Mouse (Mus musculus) right cerebral cortex, postnatal 4 days (tissue): Measurements from ENCODE around the gene Gm17334.
"Not testable (repeated sequence)": the region's sequence is repeated elsewhere in the genome, so short reads cannot be mapped to it uniquely, and the experiment has no call there.

ENCODE experiments used
- DNase-seq: peaks from one replicate; pipeline ENCODE4 v3.0.0-alpha.2; 2022

Gm17334 gene

GRCm38 (mm10) chr11:53770125-53770791 lies 2.7 kb downstream of the Gm17334 start:
- peak; percentile 64 for DNase-seq

DNA sequence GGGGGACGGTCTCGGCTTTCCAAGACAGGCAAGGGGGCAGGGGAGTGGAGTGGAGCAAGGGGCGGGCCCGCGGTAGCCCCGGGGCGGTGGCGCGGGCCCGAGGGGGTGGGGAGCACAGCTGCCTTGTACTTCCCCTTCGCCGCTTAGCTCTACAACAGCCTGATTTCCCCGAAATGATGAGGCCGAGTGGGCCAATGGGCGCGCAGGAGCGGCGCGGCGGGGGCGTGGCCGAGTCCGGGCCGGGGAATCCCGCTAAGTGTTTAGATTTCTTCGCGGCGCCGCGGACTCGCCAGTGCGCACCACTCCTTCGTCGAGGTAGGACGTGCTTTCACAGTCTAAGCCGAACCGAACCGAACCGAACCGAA lies 3.2 kb downstream of the Gm17334 start, which contains the start of gene Irf1:
TSS of gene Irf1 (plus strand) at position 255 of the 365 bp plus-strand sequence.
- DNase-seq: peak; percentile 83

- no peak for DNase-seq
Observed at GRCm38 (mm10) chr11:53769185-53769576, 3.8 kb downstream of the Gm17334 start.

GRCm38 (mm10) chr11:53768422-53769184 lies 4.4 kb downstream of the Gm17334 start:
- no peak for DNase-seq

DNA sequence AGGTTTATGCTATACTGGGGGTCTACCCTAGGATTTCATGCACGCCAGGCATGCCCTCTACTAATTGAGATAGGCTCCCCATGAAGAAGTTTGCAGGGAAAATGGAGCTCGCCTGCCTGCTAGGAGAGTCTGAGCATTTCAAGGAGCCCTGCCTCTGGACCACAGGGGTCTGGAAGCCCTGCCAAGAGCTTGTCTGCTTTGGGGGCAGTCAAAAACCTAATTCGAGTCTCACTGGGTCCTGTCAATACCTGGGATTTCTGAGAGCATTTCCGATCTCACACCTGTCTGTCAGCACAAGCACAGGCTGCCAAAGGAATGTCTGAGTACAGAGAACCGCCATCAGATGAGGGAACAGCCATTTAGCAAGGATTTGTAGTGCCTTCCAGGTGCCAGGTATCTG lies 8.4 kb downstream of the Gm17334 start:
- DNase-seq: no peak

DNA sequence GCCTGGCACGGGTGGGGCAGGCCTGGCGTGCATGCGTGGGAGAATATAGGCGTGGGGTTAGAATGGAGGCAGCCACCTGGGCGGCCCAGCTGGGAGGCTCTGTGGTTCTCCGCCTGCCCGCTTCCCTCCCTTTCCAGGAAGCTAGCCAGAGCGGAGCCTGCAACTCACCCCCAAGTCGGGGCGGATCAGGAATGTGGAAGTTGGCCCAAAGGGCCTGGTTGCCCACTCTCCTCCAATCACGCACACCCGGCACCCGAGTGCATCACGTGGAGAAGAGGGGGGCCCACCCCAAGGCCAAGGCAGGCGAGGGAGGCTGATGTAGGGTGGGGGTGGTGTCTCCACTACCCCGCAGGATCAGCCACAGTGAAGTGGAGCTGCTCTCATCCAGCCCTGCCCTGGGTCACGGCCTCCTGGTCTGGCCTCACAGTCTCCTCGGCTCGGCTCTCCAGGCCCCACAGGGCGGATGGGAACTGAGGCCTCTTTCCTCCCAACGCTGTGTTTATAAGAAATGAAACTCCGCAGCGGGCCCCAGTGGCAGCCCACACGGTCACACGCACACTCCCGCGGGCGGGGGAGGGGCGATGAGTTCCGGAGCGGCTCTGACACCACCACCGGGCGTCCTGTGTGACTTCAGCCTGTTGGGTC lies 9.4 kb downstream of the Gm17334 start:
- DNase-seq: peak; percentile 76

DNA sequence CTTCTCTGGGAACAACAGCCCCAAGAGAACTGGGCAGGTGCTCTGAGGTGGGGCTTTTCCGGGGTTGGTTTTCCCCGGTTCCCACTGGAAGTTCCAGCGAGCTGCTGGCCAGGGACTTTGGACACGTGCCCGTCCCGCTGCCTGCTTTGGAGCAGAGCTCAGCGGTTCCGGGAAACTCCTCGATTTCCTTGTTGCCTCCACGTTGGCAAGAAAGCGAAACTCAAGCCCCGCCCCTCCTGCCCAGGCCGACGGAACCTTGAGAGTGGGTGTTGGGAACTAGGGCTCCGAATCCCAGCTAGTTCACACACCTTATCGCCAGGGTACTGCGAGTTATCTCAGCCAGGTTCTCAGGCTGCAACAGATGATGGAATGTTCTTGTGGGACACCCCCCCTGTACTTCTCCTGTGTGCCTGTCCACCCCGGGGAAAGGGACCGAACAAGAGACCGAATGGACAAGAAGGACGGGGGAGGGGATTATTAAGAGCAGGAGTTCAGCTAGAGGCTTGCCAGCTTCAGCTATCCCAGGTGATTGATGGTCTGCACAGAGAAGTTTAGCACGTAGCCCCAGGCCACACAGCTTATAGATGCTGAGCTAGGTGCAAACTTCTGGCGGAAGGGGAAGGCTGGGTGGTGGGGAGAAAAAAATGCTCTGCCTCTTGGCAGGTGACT lies 10.0 kb downstream of the Gm17334 start:
- peak; percentile 50 for DNase-seq

GRCm38 (mm10) chr11:53762426-53762825 lies 10.6 kb downstream of the Gm17334 start:
- no peak for DNase-seq

DNA sequence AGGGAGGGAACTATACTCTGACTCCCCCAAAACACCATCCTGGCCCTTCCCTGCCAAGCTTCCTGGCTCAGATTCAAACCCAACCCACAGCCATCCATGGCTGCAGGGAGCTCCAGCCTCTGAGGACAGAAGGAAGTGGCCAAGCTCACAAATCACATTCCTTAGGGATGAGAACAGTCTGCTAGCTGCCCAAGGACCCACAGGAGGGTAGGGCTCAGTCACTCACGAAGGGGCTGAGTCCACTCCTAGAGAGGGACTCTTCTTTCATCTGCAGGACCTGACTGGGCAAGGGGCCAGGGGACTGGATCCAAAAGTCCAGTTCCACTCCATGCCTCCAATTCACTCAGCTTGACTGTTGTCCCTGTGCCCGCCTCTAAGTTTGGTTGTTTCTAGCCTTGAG lies 11.2 kb downstream of the Gm17334 start:
- DNase-seq: peak; percentile 55

DNA sequence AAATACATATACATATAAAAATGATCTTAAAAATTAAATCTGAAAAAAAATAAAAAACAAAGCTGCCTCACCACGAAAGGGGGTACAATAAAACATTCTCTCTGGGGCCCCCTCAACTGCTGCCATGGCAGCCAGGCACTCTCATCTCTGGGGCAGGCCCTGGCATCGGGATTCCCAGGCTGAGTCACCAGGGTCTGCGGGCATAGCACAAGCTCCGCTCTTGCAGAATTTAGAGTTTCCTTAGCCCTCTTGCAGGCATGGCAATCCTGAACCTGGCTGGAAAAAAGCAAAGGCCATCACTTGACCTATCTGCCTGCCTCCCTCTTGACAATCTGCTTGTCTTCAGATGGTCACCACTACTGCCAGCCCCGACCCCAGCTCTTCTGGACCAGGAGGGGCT lies 11.7 kb downstream of the Gm17334 start:
- no peak for DNase-seq

- no peak for DNase-seq
Observed at GRCm38 (mm10) chr11:53759545-53760406, 13.2 kb downstream of the Gm17334 start.

DNA sequence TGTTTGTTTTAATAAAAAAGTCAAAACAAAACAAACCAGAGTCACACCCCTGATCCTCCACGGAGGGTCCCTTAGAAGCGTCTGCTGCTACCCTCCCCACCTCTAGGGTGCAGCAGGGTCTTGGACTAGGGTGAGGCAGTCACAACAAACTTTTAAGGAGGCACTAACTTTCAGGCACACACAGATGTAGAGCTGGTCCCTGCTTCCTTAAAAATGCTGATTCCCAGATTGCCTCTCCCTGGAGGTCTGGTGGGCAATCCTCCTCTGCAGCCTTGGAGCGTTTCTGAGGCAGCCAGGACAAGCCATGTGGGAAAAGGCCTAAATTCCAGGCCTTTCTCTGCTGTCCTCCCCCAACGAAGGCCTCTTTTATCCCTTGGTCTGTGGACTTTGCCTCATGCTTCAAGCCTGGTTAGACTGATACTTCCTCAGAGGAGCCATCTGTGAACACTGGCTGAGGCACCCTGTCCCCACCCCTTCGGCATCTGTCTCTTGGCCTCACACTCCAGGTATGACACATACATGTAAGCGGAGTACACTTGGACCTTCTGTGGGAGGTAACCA lies 14.1 kb downstream of the Gm17334 start:
- DNase-seq: no peak

GRCm38 (mm10) chr11:53758033-53758432 lies 15.0 kb downstream of the Gm17334 start:
- not testable (repeated sequence) for DNase-seq

DNA sequence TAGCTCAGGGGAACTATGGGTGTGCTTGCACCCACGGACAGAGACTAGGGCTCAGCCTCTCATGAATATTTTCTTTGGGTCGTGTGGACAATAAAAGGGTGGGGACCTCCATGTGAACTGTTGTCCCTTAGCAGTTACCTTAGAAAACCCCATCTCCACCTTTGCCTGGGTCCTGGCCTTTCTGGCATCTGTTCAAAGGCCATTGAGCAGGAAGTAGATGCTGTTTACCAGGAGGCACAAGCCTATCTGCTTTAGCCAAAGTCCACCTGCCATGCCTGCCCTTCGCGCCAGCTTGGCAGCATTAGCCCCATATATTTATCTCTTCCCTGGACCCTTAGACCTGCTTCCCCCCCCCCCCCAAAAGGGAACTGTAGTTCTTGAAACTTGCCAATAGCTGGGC lies 15.4 kb downstream of the Gm17334 start:
- DNase-seq: no peak

DNA sequence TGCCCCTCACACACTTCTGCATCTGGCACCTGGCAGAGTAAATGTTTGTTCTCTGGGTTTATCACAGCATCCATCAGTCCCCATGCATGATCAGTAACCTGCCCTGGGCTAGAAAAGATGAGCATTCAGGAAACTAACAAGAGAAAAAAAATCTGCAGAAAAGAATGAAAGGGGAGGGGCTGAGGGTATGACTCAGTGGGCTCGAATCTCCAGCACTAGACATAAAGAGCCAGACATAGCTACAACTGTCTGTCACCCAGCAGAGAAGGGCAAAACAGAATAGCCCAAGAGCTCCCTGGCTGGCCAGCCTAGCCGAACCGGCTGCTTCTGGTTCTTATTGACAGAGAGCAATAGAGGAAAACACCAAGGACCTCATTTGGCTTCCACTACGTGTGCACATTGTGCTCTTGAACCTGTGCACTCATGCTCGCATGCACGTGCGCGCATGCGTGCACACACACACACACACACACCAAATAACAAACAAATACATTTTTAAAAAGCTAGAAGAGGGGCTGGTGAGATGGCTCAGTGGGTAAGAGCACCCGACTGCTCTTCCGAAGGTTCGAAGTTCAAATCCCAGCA lies 17.9 kb downstream of the Gm17334 start:
- no peak for DNase-seq

DNA sequence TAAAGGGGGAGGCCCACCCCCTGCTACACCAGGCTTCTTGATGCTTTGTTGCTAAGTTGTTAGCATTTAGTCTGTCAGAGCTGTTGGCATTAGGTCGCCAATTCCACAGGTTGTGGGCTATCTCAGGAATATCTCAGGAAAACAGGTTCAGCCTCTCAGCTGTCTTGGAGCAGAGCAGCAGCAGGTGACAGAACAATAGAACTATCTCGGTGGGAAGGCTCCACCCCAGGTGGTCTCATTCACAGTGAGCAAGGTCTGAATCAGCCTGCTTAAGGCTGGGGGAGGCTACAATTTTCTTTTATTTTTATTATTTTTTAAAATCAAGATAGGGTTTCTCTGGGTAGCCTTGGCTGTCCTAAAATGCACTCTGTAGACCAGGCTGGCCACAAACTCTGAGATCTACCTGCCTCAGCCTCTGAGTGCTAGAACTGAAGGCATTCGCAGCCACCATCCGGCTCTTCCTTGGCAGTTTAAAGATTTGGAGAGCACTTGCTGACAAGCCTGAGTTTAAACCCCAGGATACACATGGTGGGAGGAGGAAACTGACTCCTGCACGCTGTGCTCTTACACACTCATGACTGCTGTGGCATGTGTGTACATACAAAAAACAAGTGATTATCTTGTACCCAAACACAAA lies 23.2 kb downstream of the Gm17334 start:
- no peak for DNase-seq

GRCm38 (mm10) chr11:53749306-53749705 lies 23.7 kb downstream of the Gm17334 start:
- no peak for DNase-seq

- no peak for DNase-seq
Observed at GRCm38 (mm10) chr11:53748614-53749013, 24.4 kb downstream of the Gm17334 start.

- DNase-seq: no peak
Observed at GRCm38 (mm10) chr11:53747985-53748384, 25.0 kb downstream of the Gm17334 start.

DNA sequence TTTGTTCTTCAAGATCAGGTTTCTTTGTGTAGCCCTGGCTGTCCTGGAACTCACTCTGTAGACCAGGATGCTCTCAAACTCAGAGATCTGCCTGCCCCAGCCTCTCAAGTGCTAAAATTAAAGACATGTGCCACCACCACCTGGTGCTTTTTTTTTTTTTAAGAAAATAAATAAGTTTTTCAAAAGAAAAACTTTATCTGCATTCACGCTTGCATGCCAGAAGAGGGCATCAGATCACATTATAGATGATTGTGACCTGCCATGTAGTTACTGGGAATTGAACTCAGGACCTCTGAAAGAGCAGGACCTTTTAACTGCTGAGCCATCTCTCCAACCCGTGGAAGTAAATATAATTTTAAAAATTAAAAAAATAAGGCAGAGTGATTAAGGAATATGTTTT lies 27.7 kb downstream of the Gm17334 start:
- DNase-seq: no peak

DNA sequence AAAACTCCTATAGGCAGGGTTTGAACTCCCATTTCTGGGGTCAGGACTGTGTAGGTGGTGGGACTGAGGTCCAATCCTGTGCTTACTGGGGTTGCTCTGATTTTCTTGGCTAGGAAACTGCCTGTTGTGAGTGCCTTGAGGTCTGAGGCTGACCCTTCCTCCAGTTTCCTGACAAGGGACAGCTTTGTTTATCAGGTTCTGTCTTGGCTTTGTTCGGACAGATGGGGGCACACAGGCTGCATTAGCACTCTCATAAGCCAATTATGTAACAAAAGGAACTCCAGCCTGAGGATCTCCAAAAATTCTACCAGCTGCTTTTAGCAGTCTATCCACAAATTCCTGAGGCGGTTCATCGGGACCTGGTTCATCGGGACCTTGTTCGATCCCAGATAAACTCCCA lies 30.6 kb downstream of the Gm17334 start:
- no peak for DNase-seq
